Mouse (Mus musculus): ENCODE data around the gene Ermard. TPM values are rescaled to one million over a fixed set of nuclear protein-coding genes. Genes with fewer than 3 reads are reported as not detected.

Ermard gene
- total RNA-seq, 2 experiments from 2014 or later, result 13.7 to 17.7 TPM

GRCm38 (mm10) chr17:15058161-15058591, 17.2 kb downstream of the Ermard start:
- intact Hi-C loops (cut with DNase I), result no loop called here
- no peak for DNase-seq

GRCm38 (mm10) chr17:15059646-15060045, 18.6 kb downstream of the Ermard start:
- intact Hi-C loops (cut with DNase I), result no loop called here
- no peak for DNase-seq

DNA sequence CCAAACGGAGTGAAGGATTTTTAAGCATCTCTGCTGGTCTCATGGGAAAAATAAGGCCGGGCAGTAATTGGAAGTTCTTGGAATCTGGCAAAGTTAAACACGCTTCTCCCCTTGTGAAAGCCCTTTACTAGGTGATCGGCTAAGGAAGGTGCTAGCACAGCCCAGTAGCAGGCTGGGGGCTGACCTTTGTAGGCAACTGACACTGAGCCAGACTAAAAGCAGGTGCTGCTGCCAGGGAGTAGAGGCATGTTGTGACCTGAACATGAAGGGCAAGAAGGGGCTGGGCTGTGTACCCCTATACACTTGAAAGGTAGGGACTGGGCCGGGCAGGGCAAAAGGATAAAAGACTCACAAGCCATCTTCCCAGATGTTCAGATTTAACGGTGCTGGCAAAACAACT, 19.3 kb downstream of the Ermard start:
- no peak for DNase-seq
- intact Hi-C loops (cut with DNase I), result no loop called here

GRCm38 (mm10) chr17:15065391-15066024, 24.5 kb downstream of the Ermard start:
- intact Hi-C loops (cut with DNase I), result loop anchor here (2.0 to 5.0 kb wide), 3 partner anchors 117 to 401 kb away; partner anchors contain the start of gene Fam120b
- peak; percentile 40 to 46 for DNase-seq

GRCm38 (mm10) chr17:15066066-15066465, 25.1 kb downstream of the Ermard start:
- intact Hi-C loops (cut with DNase I), result loop anchor here (2.0 to 5.0 kb wide), 3 partner anchors 116 to 401 kb away; partner anchors contain the start of gene Fam120b
- DNase-seq, result no peak

GRCm38 (mm10) chr17:15066911-15067310, 25.9 kb downstream of the Ermard start:
- DNase-seq, result no peak
- intact Hi-C loops (cut with DNase I), result loop anchor here (2.0 to 5.0 kb wide), 3 partner anchors 115 to 400 kb away; partner anchors contain the start of gene Fam120b

DNA sequence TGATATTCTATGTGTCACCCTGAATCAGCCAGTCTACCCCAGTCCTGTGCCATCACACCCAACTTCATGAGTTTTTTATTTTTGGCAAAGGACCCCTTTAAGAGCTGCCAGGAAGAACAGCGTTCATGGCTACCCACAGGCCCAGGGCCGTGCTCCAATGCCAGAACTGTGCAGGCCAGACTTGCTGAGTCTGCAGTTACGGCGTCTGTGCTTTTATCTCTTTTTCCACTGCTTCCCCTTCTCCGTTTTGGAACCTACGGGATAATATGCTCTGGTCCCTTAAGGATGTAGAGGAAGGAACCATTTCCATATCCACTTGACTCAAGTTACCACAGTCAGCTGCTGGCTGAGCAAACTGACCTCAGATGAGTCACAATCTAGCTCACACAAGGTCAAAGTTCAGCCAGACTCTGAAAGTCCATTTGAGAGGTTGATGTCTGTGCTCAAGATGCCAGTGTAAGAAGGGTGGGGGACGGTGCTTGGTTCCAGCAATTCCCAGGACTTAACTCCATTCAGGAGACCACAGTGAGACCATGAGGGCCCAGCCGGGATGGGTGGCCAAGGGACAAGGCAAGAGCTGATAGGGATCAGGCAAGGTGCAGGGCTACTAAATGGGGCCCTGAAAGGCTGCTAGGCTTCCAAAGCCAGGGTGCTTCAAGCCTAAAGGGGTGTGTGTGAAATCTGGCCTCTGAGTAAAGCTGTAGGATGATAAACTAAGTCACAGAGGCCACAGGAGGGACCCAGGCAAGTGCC, 27.2 kb downstream of the Ermard start:
- DNase-seq, result no peak
- intact Hi-C loops (cut with DNase I), result loop anchor here (5.0 kb wide), 2 partner anchors 114 to 329 kb away; partner anchors contain the start of gene Fam120b

DNA sequence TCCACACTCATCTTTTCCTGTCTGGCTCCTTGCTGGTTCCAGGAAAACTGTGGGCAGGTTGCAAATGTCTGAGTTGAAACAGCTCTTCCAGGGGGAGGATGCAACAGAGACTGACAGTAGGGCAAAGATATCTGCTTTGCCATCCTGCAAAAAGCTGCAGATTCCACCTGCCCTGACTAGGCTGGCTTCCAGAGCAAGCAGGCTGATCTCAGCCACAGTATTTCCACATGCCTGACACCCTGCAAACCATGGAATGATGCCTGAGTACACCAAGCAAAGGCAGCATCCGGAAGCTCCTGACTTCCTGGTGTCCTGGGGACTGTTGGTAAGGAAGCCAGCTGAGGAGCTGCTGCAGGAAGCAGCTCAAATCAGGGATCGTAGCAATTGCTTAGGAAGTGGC, 28.1 kb downstream of the Ermard start:
- intact Hi-C loops (cut with DNase I), result loop anchor here (5.0 kb wide), 2 partner anchors 113 to 328 kb away; partner anchors contain the start of gene Fam120b

GRCm38 (mm10) chr17:15072211-15072610, 31.2 kb downstream of the Ermard start:
- no peak for DNase-seq
- intact Hi-C loops (cut with DNase I), result no loop called here

More for the DNA sequence above, 28.1 kb downstream of the Ermard start:
- DNase-seq, result no peak

DNA sequence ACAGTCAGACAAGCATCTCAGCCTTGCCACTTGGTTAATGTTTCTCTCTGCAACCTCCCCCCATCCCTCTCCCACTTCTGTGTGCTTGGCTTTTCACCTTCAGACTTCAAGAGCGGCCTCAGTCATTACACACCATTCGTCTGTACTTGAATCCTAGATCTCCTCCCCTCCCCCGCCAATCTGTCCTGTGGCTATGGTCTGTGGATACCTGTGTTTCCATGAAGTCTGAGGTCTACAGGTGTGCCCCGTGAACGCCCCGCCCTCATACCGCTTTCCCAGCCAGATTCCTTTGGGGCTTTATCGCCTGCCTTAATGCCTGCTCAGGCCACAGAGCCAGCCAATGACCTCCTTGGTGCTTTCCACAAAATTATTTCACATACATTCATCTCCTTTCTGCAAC, 34.0 kb downstream of the Ermard start:
- DNase-seq, result no peak
- intact Hi-C loops (cut with DNase I), result no loop called here

DNA sequence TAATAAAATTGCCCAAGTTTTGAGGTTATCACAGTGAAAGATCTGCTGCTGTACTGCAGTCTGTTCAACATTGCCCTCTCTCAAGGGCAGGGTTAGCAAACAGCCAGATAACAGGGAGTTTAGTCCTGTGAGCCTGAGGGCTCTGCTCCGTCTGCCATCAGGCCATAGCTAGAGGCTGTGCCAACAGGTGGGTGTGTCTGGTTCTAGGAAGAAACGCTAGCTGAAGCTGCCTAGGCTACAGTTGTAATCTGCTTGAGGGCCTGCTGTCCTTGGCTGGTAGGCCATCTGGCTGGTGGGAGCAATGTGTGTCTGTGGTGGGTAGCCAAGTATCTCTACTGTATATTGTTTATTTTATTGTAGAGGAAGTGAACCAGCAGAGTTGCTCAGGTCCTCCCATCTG, 36.5 kb downstream of the Ermard start:
- DNase-seq, result no peak
- intact Hi-C loops (cut with DNase I), result no loop called here

GRCm38 (mm10) chr17:15084226-15084848, 43.3 kb downstream of the Ermard start:
- no peak for DNase-seq

GRCm38 (mm10) chr17:15085006-15085405, 44.0 kb downstream of the Ermard start:
- intact Hi-C loops (cut with DNase I), result no loop called here
- DNase-seq, result no peak

More at GRCm38 (mm10) chr17:15084226-15084848, 43.3 kb downstream of the Ermard start:
- intact Hi-C loops (cut with DNase I), result no loop called here

GRCm38 (mm10) chr17:15088166-15088565, 47.2 kb downstream of the Ermard start:
- DNase-seq, result no peak
- intact Hi-C loops (cut with DNase I), result no loop called here

DNA sequence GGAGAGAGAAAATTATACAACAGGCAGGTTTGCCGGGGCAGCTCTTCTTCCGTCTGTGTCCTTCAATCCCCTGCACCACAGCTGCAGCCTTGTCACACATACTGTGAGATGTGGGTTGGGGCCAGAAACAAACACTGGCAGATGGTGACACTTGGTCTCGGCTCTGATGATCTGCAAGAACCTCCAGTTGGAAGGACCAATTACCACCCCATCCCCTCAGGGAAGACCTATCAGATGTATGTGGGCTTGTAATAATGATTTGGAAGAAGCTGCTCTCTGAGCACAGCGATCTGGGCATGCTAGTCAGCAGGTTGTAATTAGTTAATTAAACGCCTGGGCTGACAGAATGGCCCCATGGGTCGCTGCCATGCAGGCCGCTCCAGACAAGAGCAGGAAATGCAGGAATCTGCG, 47.6 kb downstream of the Ermard start:
- no peak for DNase-seq
- intact Hi-C loops (cut with DNase I), result no loop called here

GRCm38 (mm10) chr17:15091739-15092138, 50.7 kb downstream of the Ermard start:
- no peak for DNase-seq

GRCm38 (mm10) chr17:15093523-15093922, 52.5 kb downstream of the Ermard start:
- DNase-seq, result no peak
- intact Hi-C loops (cut with DNase I), result no loop called here

More at GRCm38 (mm10) chr17:15091739-15092138, 50.7 kb downstream of the Ermard start:
- intact Hi-C loops (cut with DNase I), result no loop called here

GRCm38 (mm10) chr17:15096853-15097252, 55.8 kb downstream of the Ermard start:
- intact Hi-C loops (cut with DNase I), result no loop called here
- no peak for DNase-seq

- intact Hi-C loops (cut with DNase I), result no loop called here
- no peak for DNase-seq
Observed at GRCm38 (mm10) chr17:15098677-15099076, 57.7 kb downstream of the Ermard start.

DNA sequence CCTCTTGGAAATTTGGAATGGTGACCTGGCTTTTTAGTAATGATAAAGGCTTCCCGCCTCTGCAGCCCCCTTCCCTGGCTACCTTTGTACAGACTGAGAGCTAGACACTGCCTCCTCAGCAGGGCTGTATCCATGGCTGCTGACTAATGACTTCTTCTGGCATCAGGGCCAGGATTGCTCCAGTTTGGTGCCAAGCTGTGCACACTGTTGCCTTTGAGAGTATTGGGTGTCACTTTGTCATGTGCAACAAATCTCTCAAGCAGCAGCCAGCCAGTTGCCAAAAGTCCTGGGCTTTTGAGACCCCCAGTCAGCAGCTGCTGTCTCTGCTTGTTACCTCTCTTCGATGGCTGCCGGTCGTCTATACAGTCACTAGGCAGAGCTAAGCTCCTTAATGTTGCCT, 60.3 kb downstream of the Ermard start:
- intact Hi-C loops (cut with DNase I), result no loop called here
- DNase-seq, result peak in 1 of 2 experiments; percentile 15

DNA sequence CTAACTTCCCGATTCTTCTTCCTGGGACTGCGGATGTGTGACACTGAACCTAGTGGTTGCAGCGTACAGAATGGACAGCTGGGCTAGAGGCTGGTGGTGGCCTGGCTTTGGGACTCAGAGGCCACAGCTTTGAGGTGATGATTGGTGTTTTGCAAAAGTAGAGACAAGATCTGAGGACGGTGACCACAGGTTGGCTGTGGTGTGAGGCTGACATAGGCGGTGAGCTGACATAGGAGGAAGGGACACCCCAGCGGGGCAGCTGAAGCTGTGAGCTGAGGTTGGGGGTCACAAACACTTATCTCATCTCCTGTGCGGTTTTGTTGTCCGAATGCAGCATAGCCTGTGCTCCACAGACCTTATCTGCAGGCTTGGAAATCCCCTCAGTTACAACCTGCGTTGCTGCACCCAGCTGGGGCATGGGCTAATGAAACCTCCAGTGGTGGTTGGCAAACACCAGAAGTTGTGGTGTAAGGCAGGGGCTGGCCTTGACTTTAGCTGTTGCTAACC, 66.2 kb downstream of the Ermard start:
- no peak for DNase-seq

More for the DNA sequence above, 66.2 kb downstream of the Ermard start:
- intact Hi-C loops (cut with DNase I), result no loop called here
